Mouse (Mus musculus) T-helper 2 cell (primary cell): ENCODE measurements at regions not wholly inside any gene's neighbourhood (a gene's known extent, or its start where the extent isn't known, plus 50 kb on each side); places are given as distances from the start of the nearest gene placed in this dataset.
"Not testable (repeated sequence)": the region's sequence is repeated elsewhere in the genome, so short reads cannot be mapped to it uniquely, and the experiment has no call there.

ENCODE experiments used
- in situ Hi-C: fragments of 300-600 bp; cut with MboI, MseI; formaldehyde crosslinking; loops from one replicate; pipeline ENCODE4 v1.15.1; 2025; ENCODE audit warnings: high pct_unique_total_duplicates

GRCm38 (mm10) chr17:91733927-91734324 is 641.1 kb upstream of the Nrxn1 start:
- in situ Hi-C loops = no loop called here

GRCm38 (mm10) chr17:91733174-91733926 is 640.5 kb upstream of the Nrxn1 start:
- in situ Hi-C loops = no loop called here

GRCm38 (mm10) chr17:91710412-91710811 is 617.5 kb upstream of the Nrxn1 start:
- in situ Hi-C loops = loop anchor here (5.0 kb wide), 1 partner anchor 177 kb away; no protein-coding TSS in a partner anchor

- in situ Hi-C loops = no loop called here
Measured at GRCm38 (mm10) chr17:91691063-91691462, 598.2 kb upstream of the Nrxn1 start.

GRCm38 (mm10) chr17:91657449-91657848 is 564.6 kb upstream of the Nrxn1 start:
- in situ Hi-C loops = no loop called here

GRCm38 (mm10) chr17:91657036-91657435 is 564.2 kb upstream of the Nrxn1 start:
- in situ Hi-C loops = no loop called here

GRCm38 (mm10) chr17:91631915-91632314 is 539.0 kb upstream of the Nrxn1 start:
- in situ Hi-C loops = no loop called here

GRCm38 (mm10) chr17:91614175-91614574 is 521.3 kb upstream of the Nrxn1 start:
- in situ Hi-C loops = not testable (repeated sequence)

- in situ Hi-C loops = loop anchor here (10.0 kb wide), 1 partner anchor 976 kb away; no protein-coding TSS in a partner anchor
Measured at GRCm38 (mm10) chr17:91589120-91589519, 496.2 kb upstream of the Nrxn1 start.

- in situ Hi-C loops = not testable (repeated sequence)
Measured at GRCm38 (mm10) chr17:91551058-91551691, 458.3 kb upstream of the Nrxn1 start.

- in situ Hi-C loops = no loop called here
Measured at GRCm38 (mm10) chr17:91531488-91531887, 438.6 kb upstream of the Nrxn1 start.

- in situ Hi-C loops = no loop called here
Measured at GRCm38 (mm10) chr17:91517256-91517655, 424.4 kb upstream of the Nrxn1 start.
